ENCODE assay signal across 17 mouse cellular contexts in genomic region chr9:120769056-120769455, GRCm38 (mm10).
A peak's percentile ranks its signal among the peaks of the same experiment; 100 is the strongest.
DNase-seq lines count a peak whose midpoint lies in the region; ATAC-seq and TF ChIP-seq lines count a peak whose summit lies in the region.
"Had no signal": no experiment of that assay in that cellular context is flagged by ENCODE, and none has a peak within 500 bp of the region (broad histone marks: within the 10 kb centered on the region; RNA-seq: fewer than 3 reads in every experiment).

No protein-coding gene starts in this region.

- no peaks in the 10 kb centered on the region for H3K9me3 ChIP-seq in hindbrain, embryonic 12.5 days (replicated peaks)
- H3K9me3 ChIP-seq in hindbrain, postnatal 0 days (ENCODE audit: low read length), result no peaks in the 10 kb centered on the region
- no peaks in the 10 kb centered on the region for H3K9me3 ChIP-seq in embryonic facial prominence, embryonic 11.5 days (replicated peaks; ENCODE audit: control insufficient read depth, low read length)
- H3K9me3 ChIP-seq in embryonic facial prominence, embryonic 15.5 days (replicated peaks), result no peaks in the 10 kb centered on the region
- H3K9me3 ChIP-seq in limb, embryonic 15.5 days, result no peaks in the 10 kb centered on the region

- H3K4me2 ChIP-seq in hindbrain, embryonic 12.5 days (replicated peaks), result no peak overlapping the region
- no peak overlapping the region for H3K4me2 ChIP-seq in hindbrain, postnatal 0 days (ENCODE audit: low read depth, low read length)
- no peak overlapping the region for H3K4me2 ChIP-seq in embryonic facial prominence, embryonic 11.5 days (ENCODE audit: low read depth, low read length)
- no peak overlapping the region for H3K4me2 ChIP-seq in embryonic facial prominence, embryonic 15.5 days (replicated peaks)
- no peak overlapping the region for H3K4me2 ChIP-seq in limb, embryonic 15.5 days

- H3K27me3 ChIP-seq in hindbrain, embryonic 12.5 days, result no peaks in the 10 kb centered on the region
- H3K27me3 ChIP-seq in hindbrain, postnatal 0 days (ENCODE audit: insufficient read depth, low read length), result no peaks in the 10 kb centered on the region
- no peaks in the 10 kb centered on the region for H3K27me3 ChIP-seq in embryonic facial prominence, embryonic 11.5 days (ENCODE audit: control insufficient read depth, insufficient read depth, low read length)
- no peaks in the 10 kb centered on the region for H3K27me3 ChIP-seq in embryonic facial prominence, embryonic 15.5 days
- no peaks in the 10 kb centered on the region for H3K27me3 ChIP-seq in limb, embryonic 15.5 days

- TF ChIP-seq CTCF in hindbrain, postnatal 0 days (IDR thresholded peaks at IDR 0.05; ENCODE audit: low read depth), result no peak

- ATAC-seq in hindbrain, embryonic 12.5 days (ENCODE audit: low FRiP score), result no peak
- no peak for ATAC-seq in hindbrain, postnatal 0 days
- no peak for ATAC-seq in embryonic facial prominence, embryonic 11.5 days (replicated peaks; ENCODE audit: insufficient number of reproducible peaks, low FRiP score, low TSS enrichment, low read depth)
- no peak for ATAC-seq in embryonic facial prominence, embryonic 15.5 days (ENCODE audit: insufficient number of reproducible peaks, low FRiP score, low TSS enrichment, low read depth)
- ATAC-seq in limb, embryonic 15.5 days (ENCODE audit: insufficient number of reproducible peaks, low FRiP score, low TSS enrichment, low read depth), result no peak

- H3K27ac ChIP-seq in hindbrain, embryonic 12.5 days, result 0 out of 2 replicates have a peak overlapping the region, but pooled peaks have one; percentile 48
- no peak overlapping the region for H3K27ac ChIP-seq in hindbrain, postnatal 0 days
- peak overlapping the region; percentile 60 for H3K27ac ChIP-seq in embryonic facial prominence, embryonic 11.5 days (replicated peaks; ENCODE audit: low read depth, low read length)
- H3K27ac ChIP-seq in embryonic facial prominence, embryonic 15.5 days (replicated peaks), result peak overlapping the region; percentile 83
- peak overlapping the region; percentile 65; the same call in 1 of the 2 replicates for H3K27ac ChIP-seq in limb, embryonic 15.5 days
- H3K27ac ChIP-seq: left cerebral cortex, adult 2 months had no signal

- no peak overlapping the region for H3K9ac ChIP-seq in hindbrain, embryonic 12.5 days
- no peak overlapping the region for H3K9ac ChIP-seq in hindbrain, postnatal 0 days (replicated peaks; ENCODE audit: low read length)
- no peak overlapping the region for H3K9ac ChIP-seq in embryonic facial prominence, embryonic 11.5 days (replicated peaks; ENCODE audit: low read length)
- no peak overlapping the region for H3K9ac ChIP-seq in embryonic facial prominence, embryonic 15.5 days
- H3K9ac ChIP-seq in limb, embryonic 15.5 days, result no peak overlapping the region

- peaks cover 14% of the 10 kb centered on the region for H3K4me1 ChIP-seq in hindbrain, embryonic 12.5 days
- H3K4me1 ChIP-seq in hindbrain, postnatal 0 days (ENCODE audit: insufficient read depth, low read length), result no peaks in the 10 kb centered on the region
- H3K4me1 ChIP-seq in embryonic facial prominence, embryonic 11.5 days (ENCODE audit: control insufficient read depth, insufficient read depth, low read length), result peaks cover 3% of the 10 kb centered on the region; the same call in 1 of the 2 replicates
- peaks cover 18% of the 10 kb centered on the region for H3K4me1 ChIP-seq in embryonic facial prominence, embryonic 15.5 days
- H3K4me1 ChIP-seq in limb, embryonic 15.5 days, result peaks cover 19% of the 10 kb centered on the region

- DNase-seq in hindbrain, postnatal 0 days (ENCODE audit: low spot score), result no peak
- no peak for DNase-seq in embryonic facial prominence, embryonic 11.5 days (ENCODE audit: low spot score)
- DNase-seq in embryo, embryonic 11 days, result no peak
- DNase-seq in right cerebral cortex, adult 2 months (ENCODE audit: low spot score in 2 of 2), result no peak
- DNase-seq: adrenal gland, postnatal 36 days; cerebellum, adult 11-12 months; cerebellum, postnatal 25 days; gastrocnemius, postnatal 10 days; heart, adult 18-20 months; kidney, adult 2 months; kidney, postnatal 25 days; lung, adult 18-20 months; thymus, postnatal 14 days had no signal

- 85% methylated on average over 8 of the region's 8 CpGs for WGBS in hindbrain, embryonic 12.5 days
- 91% methylated on average over 8 of the region's 8 CpGs for WGBS in hindbrain, postnatal 0 days
- WGBS in embryonic facial prominence, embryonic 11.5 days, result 70% methylated on average over 8 of the region's 8 CpGs
- 39% methylated on average over 8 of the region's 8 CpGs for WGBS in embryonic facial prominence, embryonic 15.5 days
- WGBS in limb, embryonic 15.5 days, result 61% methylated on average over 8 of the region's 8 CpGs

- no peaks in the 10 kb centered on the region for H3K36me3 ChIP-seq in hindbrain, embryonic 12.5 days
- H3K36me3 ChIP-seq in hindbrain, postnatal 0 days (ENCODE audit: insufficient read depth, low read length), result no peaks in the 10 kb centered on the region
- no peaks in the 10 kb centered on the region for H3K36me3 ChIP-seq in embryonic facial prominence, embryonic 11.5 days (replicated peaks; ENCODE audit: control insufficient read depth, insufficient read depth, low read depth, low read length)
- no peaks in the 10 kb centered on the region for H3K36me3 ChIP-seq in embryonic facial prominence, embryonic 15.5 days
- H3K36me3 ChIP-seq in limb, embryonic 15.5 days, result no peaks in the 10 kb centered on the region

- no peak overlapping the region for H3K4me3 ChIP-seq in hindbrain, embryonic 12.5 days
- H3K4me3 ChIP-seq in hindbrain, postnatal 0 days (ENCODE audit: low read length), result no peak overlapping the region
- H3K4me3 ChIP-seq in embryonic facial prominence, embryonic 11.5 days (ENCODE audit: low read depth, low read length), result no peak overlapping the region
- H3K4me3 ChIP-seq in embryonic facial prominence, embryonic 15.5 days (replicated peaks), result no peak overlapping the region
- no peak overlapping the region for H3K4me3 ChIP-seq in limb, embryonic 15.5 days
- H3K4me3 ChIP-seq: left cerebral cortex, adult 2 months had no signal
